Mouse (Mus musculus) CH12.LX (cell line): ENCODE results near the gene Ptprm. TPM values are rescaled to one million over a fixed set of nuclear protein-coding genes. Genes with fewer than 3 reads are reported as not detected.

ENCODE experiments used
- DNase-seq: peaks from one replicate; pipeline ENCODE4 v3.0.0-alpha.2; 2013; ENCODE audit errors: extremely low read depth
- H3K27ac ChIP-seq: 2 replicates; pipeline ENCODE4 v1.5.1; 2012; ENCODE audit warnings: low read depth, mild to moderate bottlenecking, control low read depth, moderate library complexity; ENCODE audit not compliant: insufficient read depth
- H3K27me3 ChIP-seq: replicated peaks from 2 replicates; pipeline ENCODE3; 2012; ENCODE audit warnings: inconsistent platforms
- H3K36me3 ChIP-seq, 2 experiments: replicated peaks in 1 of 2; 2 replicates each; pipeline versions ENCODE3 to v1.6.1; 2012; ENCODE audit warnings: inconsistent platforms in 1 of 2, low read length in 1 of 2, mild to moderate bottlenecking in 1 of 2, mixed read lengths in 1 of 2, moderate library complexity in 1 of 2; ENCODE audit not compliant: control insufficient read depth in 1 of 2, insufficient read depth in 1 of 2
- H3K4me1 ChIP-seq, 2 experiments: 2 replicates each; pipeline ENCODE4 v1.6.1; 2012; ENCODE audit warnings: inconsistent platforms in 1 of 2, moderate library complexity in 1 of 2; ENCODE audit not compliant: insufficient read depth in 2 of 2, control insufficient read depth in 1 of 2
- H3K4me2 ChIP-seq: 2 replicates; pipeline ENCODE4 v1.6.1; 2012; ENCODE audit warnings: low read depth, mild to moderate bottlenecking, control low read depth; ENCODE audit not compliant: poor library complexity, insufficient read depth, severe bottlenecking
- H3K4me3 ChIP-seq, 3 experiments: fragments of 150-350 bp in 1 of 3; sonication (generic) in 1 of 3; replicated peaks in 1 of 3; 2 replicates each; pipeline versions ENCODE3 to v1.5.1; 2011 to 2012; ENCODE audit warnings: low read depth in 2 of 3, low read length in 2 of 3, mild to moderate bottlenecking in 2 of 3, moderate library complexity in 2 of 3, control low read depth in 1 of 3, improper control_type of control experiment in 1 of 3, inconsistent platforms in 1 of 3, mixed read lengths in 1 of 3; ENCODE audit not compliant: poor library complexity in 1 of 3
- H3K79me2 ChIP-seq: replicated peaks from 2 replicates; pipeline ENCODE4 v1.6.1; 2012; ENCODE audit warnings: mild to moderate bottlenecking, moderate library complexity; ENCODE audit not compliant: control insufficient read depth, poor library complexity, insufficient read depth, severe bottlenecking; ENCODE audit errors: extremely low read depth
- H3K9ac ChIP-seq: 2 replicates; pipeline ENCODE4 v1.6.1; 2012; ENCODE audit warnings: low read depth, mild to moderate bottlenecking, control low read depth, moderate library complexity; ENCODE audit not compliant: insufficient read depth
- H3K9me3 ChIP-seq: replicated peaks from 2 replicates; pipeline ENCODE3; 2012; ENCODE audit warnings: low read length, inconsistent platforms, mixed read lengths
- CHD1 ChIP-seq: IDR thresholded peaks from 2 replicates; pipeline ENCODE4 v1.6.1; 2012; ENCODE audit warnings: low read depth, low read length, improper control_type of control experiment, inconsistent platforms
- CHD2 ChIP-seq: IDR thresholded peaks from 2 replicates; pipeline ENCODE4 v1.6.1; 2011; ENCODE audit warnings: low read length, improper control_type of control experiment
- CTCF ChIP-seq, 2 experiments: IDR thresholded peaks in 1 of 2; conservative IDR thresholded peaks in 1 of 2; 2 replicates each; pipeline ENCODE4 v1.5.1; 2011 to 2012; ENCODE audit warnings: low read depth in 2 of 2, low read length in 2 of 2, improper control_type of control experiment in 1 of 2, inconsistent platforms in 1 of 2, mild to moderate bottlenecking in 1 of 2, moderate library complexity in 1 of 2
- E2F4 ChIP-seq: IDR thresholded peaks from 2 replicates; pipeline ENCODE4 v1.6.1; 2011; ENCODE audit warnings: low read depth, low read length, improper control_type of control experiment; ENCODE audit not compliant: insufficient replicate concordance
- ELF1 ChIP-seq: IDR thresholded peaks from 2 replicates; pipeline ENCODE4 v1.6.1; 2014; ENCODE audit warnings: low read depth, mild to moderate bottlenecking, inconsistent platforms, low read length, improper control_type of control experiment
- GABPA ChIP-seq: IDR thresholded peaks from 2 replicates; pipeline ENCODE4 v1.6.1; 2012; ENCODE audit warnings: low read depth, low read length, improper control_type of control experiment, inconsistent platforms; ENCODE audit not compliant: insufficient replicate concordance
- IRF4 ChIP-seq: IDR thresholded peaks from 2 replicates; pipeline ENCODE4 v1.6.1; 2014; ENCODE audit warnings: low read depth, mild to moderate bottlenecking, inconsistent platforms, low read length, improper control_type of control experiment
- JUN ChIP-seq: IDR thresholded peaks from 2 replicates; pipeline ENCODE4 v1.6.1; 2011; ENCODE audit warnings: low read depth, mild to moderate bottlenecking, low read length, improper control_type of control experiment, moderate library complexity; ENCODE audit not compliant: insufficient read depth
- MAZ ChIP-seq: IDR thresholded peaks from 2 replicates; pipeline ENCODE4 v1.6.1; 2012; ENCODE audit warnings: low read depth, mild to moderate bottlenecking, inconsistent platforms, low read length, improper control_type of control experiment, moderate library complexity
- NELFE ChIP-seq: IDR thresholded peaks from 2 replicates; pipeline ENCODE4 v1.6.1; 2011; ENCODE audit warnings: low read depth, low read length, improper control_type of control experiment
- NRF1 ChIP-seq: IDR thresholded peaks from 2 replicates; pipeline ENCODE4 v1.6.1; 2014; ENCODE audit warnings: low read depth, mild to moderate bottlenecking, inconsistent platforms, low read length, improper control_type of control experiment, moderate library complexity
- PAX5 ChIP-seq: IDR thresholded peaks from 2 replicates; pipeline ENCODE4 v1.6.1; 2012; ENCODE audit warnings: low read length, inconsistent platforms, mixed read lengths
- POLR2AphosphoS2 ChIP-seq: IDR thresholded peaks from 2 replicates; pipeline ENCODE4 v1.6.1; 2011; ENCODE audit warnings: low read depth, low read length, improper control_type of control experiment
- RAD21 ChIP-seq: IDR thresholded peaks from 2 replicates; pipeline ENCODE4 v1.6.1; 2011; ENCODE audit warnings: low read depth, mild to moderate bottlenecking, low read length, improper control_type of control experiment, moderate library complexity
- TCF12 ChIP-seq: IDR thresholded peaks from 2 replicates; pipeline ENCODE4 v1.6.1; 2014; ENCODE audit warnings: low read depth, mild to moderate bottlenecking, inconsistent platforms, low read length, improper control_type of control experiment
- UBTF ChIP-seq: IDR thresholded peaks from 2 replicates; pipeline ENCODE4 v1.6.1; 2012; ENCODE audit warnings: low read depth, mild to moderate bottlenecking, inconsistent platforms, low read length, improper control_type of control experiment, moderate library complexity
- USF1 ChIP-seq: IDR thresholded peaks from 2 replicates; pipeline ENCODE4 v1.6.1; 2014; ENCODE audit warnings: low read depth, mild to moderate bottlenecking, inconsistent platforms, low read length, improper control_type of control experiment
- USF2 ChIP-seq: conservative IDR thresholded peaks from 2 replicates; pipeline ENCODE4 v1.6.1; 2011; ENCODE audit warnings: low read depth, low read length, improper control_type of control experiment
- ZC3H11A ChIP-seq: IDR thresholded peaks from 2 replicates; pipeline ENCODE4 v1.6.1; 2012; ENCODE audit warnings: low read depth, mild to moderate bottlenecking, inconsistent platforms, low read length, improper control_type of control experiment
- ZKSCAN1 ChIP-seq: IDR thresholded peaks from 2 replicates; pipeline ENCODE4 v1.6.1; 2012; ENCODE audit warnings: low read depth, inconsistent platforms, low read length, improper control_type of control experiment, borderline replicate concordance
- ZMIZ1 ChIP-seq: IDR thresholded peaks from 2 replicates; pipeline ENCODE4 v1.6.1; 2012; ENCODE audit warnings: low read depth, mild to moderate bottlenecking, inconsistent platforms, low read length, improper control_type of control experiment
- dilution Hi-C: fragments of 300-500 bp; cut with MboI; formaldehyde crosslinking; loops from 2 replicates; pipeline ENCODE4 v1.14.3; 2020; ENCODE audit warnings: low sequenced_read_pairs; ENCODE audit not compliant: extremely low pct_unique_long_range_greater_than_20kb, extremely low pct_ligation_motif_present
- in situ Hi-C: fragments of 300-500 bp; cut with MboI; formaldehyde crosslinking; loops from 3 replicates; pipeline ENCODE4 v1.14.3; 2019; ENCODE audit warnings: low sequenced_read_pairs, low pct_ligation_motif_present, low pct_unique_long_range_greater_than_20kb, mixed read lengths
- polyA plus RNA-seq: library from polyadenylated mRNA; unstranded; fragments of >175 nt; gene quantifications from 2 replicates; pipeline ENCODE4 v1.2.1, GENCODE M21; 2012; ENCODE audit warnings: low read depth; ENCODE audit not compliant: insufficient read length
- total RNA-seq, 2 experiments: library from RNA; depleted of rRNA; stranded (reverse); fragments of 300-350 nt in 1 of 2; fragments of >200 nt in 1 of 2; gene quantifications; 2 replicates each; pipeline ENCODE4 v1.2.3; 2012 to 2014

Ptprm gene
- total and polyA plus RNA-seq, 3 experiments = not detected

DNA sequence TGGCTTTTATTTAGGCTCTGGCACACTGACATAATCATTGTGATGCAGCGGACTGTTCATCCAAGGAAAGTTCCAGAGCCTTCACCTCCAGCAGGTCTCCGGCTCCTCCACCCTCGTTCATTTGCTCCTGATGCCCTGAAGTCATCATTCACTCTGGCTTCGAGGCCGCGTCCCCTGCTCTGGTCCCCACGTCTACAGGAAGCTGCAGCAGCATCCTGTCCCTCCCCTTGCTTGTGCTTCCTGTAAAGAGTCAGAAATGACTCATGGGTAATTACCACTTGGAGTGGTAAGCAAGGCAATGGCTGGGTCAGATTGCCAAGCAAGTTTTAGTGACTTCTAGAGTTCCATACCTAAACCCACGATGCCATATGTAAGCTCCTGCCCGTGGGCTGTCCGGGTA, 7.3 kb downstream of the Ptprm start:
- Histone ChIP-seq H3K36me3 (no peaks in the 10 kb centered on the region), H3K27ac (no peak overlapping the region), H3K27me3 (no peaks in the 10 kb centered on the region), H3K79me2 (no peaks in the 10 kb centered on the region), H3K4me2 (no peak overlapping the region), H3K4me3 (no peak overlapping the region), H3K4me1 (no peaks in the 10 kb centered on the region), H3K9ac (no peak overlapping the region), H3K9me3 (peaks cover 74% of the 10 kb centered on the region)
- in situ Hi-C loops = no loop called here
- DNase-seq = no peak
- dilution Hi-C loops = no loop called here
- TF ChIP-seq USF1 (no peak), RAD21 (no peak), ZC3H11A (no peak), ZKSCAN1 (no peak), MAZ (no peak), CHD1 (no peak), E2F4 (no peak), NELFE (no peak), TCF12 (no peak)
- TF ChIP-seq, all 38 proteins: peak for 0

DNA sequence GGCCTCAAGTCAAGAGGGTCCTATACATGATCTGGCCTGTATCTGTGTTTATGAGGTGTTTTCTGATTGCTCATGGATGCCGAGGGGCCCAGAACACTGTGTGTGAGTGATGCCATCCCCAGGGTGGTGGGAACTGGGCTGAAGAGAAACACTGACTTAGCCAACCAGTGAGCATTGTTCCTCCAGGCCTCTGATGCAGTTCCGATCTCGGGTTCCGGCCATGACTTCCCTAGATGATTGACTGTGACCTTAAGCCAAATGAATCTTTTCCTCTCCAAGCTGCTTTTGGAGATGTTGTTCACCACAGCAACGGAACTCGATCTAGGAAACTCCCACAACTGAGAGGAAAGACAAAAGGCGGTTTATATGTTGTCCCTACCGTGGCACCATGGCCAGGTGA, 9.1 kb downstream of the Ptprm start:
- no peaks in the 10 kb centered on the region for H3K4me1 ChIP-seq
- no peaks in the 10 kb centered on the region for H3K79me2 ChIP-seq
- dilution Hi-C loops = no loop called here
- no peak overlapping the region for H3K9ac ChIP-seq
- TF ChIP-seq USF2 = no peak
- TF ChIP-seq IRF4 = no peak
- TF ChIP-seq POLR2AphosphoS2 = no peak
- no peak for TF ChIP-seq NRF1
- no peak for TF ChIP-seq CTCF (conservative IDR thresholded peaks at IDR 0.05 in 1 of 2, IDR thresholded peaks at IDR 0.05 in 1 of 2; ENCODE audit: low read depth in 2 of 2, low read length in 2 of 2)
- H3K27me3 ChIP-seq = no peaks in the 10 kb centered on the region
- in situ Hi-C loops = no loop called here
- H3K27ac ChIP-seq = no peak overlapping the region
- H3K4me3 ChIP-seq = no peak overlapping the region
- H3K36me3 ChIP-seq = no peaks in the 10 kb centered on the region
- no peak overlapping the region for H3K4me2 ChIP-seq
- peaks cover 76% of the 10 kb centered on the region for H3K9me3 ChIP-seq
- DNase-seq = no peak

DNA sequence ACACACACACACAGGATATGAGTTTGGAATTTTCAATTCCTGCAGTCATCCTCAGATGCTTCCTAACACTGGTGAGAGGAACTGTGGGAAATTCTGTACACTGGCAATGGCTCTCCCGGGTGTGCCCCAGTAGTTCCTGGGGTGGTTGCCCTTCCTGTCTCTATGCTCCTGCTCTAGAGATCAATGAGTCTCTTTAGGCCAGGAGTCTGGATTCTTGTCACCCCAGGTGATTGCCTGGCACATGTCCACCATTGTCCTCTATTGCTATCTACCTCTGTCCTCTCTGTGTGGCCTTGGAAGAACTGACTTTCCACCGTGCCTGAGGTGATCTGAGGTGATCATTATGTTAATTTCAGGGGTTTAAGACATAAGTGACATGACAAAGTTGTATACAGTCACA, 10.8 kb downstream of the Ptprm start:
- Histone ChIP-seq H3K4me1 (no peaks in the 10 kb centered on the region), H3K4me3 (no peak overlapping the region), H3K27me3 (no peaks in the 10 kb centered on the region), H3K36me3 (no peaks in the 10 kb centered on the region), H3K4me2 (no peak overlapping the region), H3K9ac (no peak overlapping the region), H3K27ac (no peak overlapping the region), H3K79me2 (no peaks in the 10 kb centered on the region), H3K9me3 (peaks cover 84% of the 10 kb centered on the region)
- TF ChIP-seq PAX5 (no peak), UBTF (no peak), ZKSCAN1 (no peak), MAZ (no peak), CHD2 (no peak), ZC3H11A (no peak), RAD21 (no peak), IRF4 (no peak), USF2 (no peak), CHD1 (no peak), JUN (no peak), ZMIZ1 (no peak), TCF12 (no peak), USF1 (no peak), GABPA (no peak), ELF1 (no peak), E2F4 (no peak)
- dilution Hi-C loops = no loop called here
- in situ Hi-C loops = no loop called here
- DNase-seq = no peak
